Mouse (Mus musculus) layer of hippocampus, postnatal 14 days (tissue): Measurements from ENCODE around the gene Pyy. TPM values are rescaled to one million over a fixed set of nuclear protein-coding genes. Genes with fewer than 3 reads are reported as not detected.

Experiments used
- total RNA-seq, 2 experiments: library from RNA; stranded (reverse); gene quantifications; 2 replicates each; pipeline ENCODE4 v1.2.3; 2021

Gene Pyy
- total RNA-seq, 2 experiments from 2014 or later, result not detected

Other genes with a start within 250 kb of the Pyy start
- gene Meox1, start 213.5 kb downstream of the Pyy start, total RNA-seq, result 1 to 10 TPM; 1.9 to 2.0 TPM
- not detected for gene Sost, start 140.8 kb downstream of the Pyy start, total RNA-seq
- not detected for gene Cfap97d1, start 123.6 kb downstream of the Pyy start, total RNA-seq
- 100 to 1,000 TPM; 156 to 159 TPM for gene Dusp3, start 120.8 kb downstream of the Pyy start, total RNA-seq
- 10 to 100 TPM; 87.4 to 93.8 TPM for gene Mpp3, start 79.4 kb downstream of the Pyy start, total RNA-seq
- under 1 TPM; 0.24 to 0.32 TPM for gene Cd300lg, start 66.3 kb downstream of the Pyy start, total RNA-seq
- 100 to 1,000 TPM; 139 to 144 TPM for gene Mpp2, start 19.3 kb downstream of the Pyy start, total RNA-seq
- not detected for gene Ppy, start 6.5 kb downstream of the Pyy start, total RNA-seq
- gene Nags, start 37.7 kb upstream of the Pyy start, total RNA-seq, result not detected
- 10 to 100 TPM; 26.4 to 29.2 TPM for gene Tmem101, start 48.6 kb upstream of the Pyy start, total RNA-seq
- gene Lsm12, start 77.5 kb upstream of the Pyy start, total RNA-seq, result 10 to 100 TPM; 65.9 to 72.8 TPM
- 10 to 100 TPM; 49.2 to 49.5 TPM for gene G6pc3, start 81.8 kb upstream of the Pyy start, total RNA-seq
- gene Hdac5, start 122.3 kb upstream of the Pyy start, total RNA-seq, result 100 to 1,000 TPM; 171 to 197 TPM
- under 1 TPM; 0.76 to 0.79 TPM for gene BC030867, start 141.1 kb upstream of the Pyy start, total RNA-seq
- under 1 TPM; 0.86 to 0.88 TPM for gene Asb16, start 160.9 kb upstream of the Pyy start, total RNA-seq
- gene Tmub2, start 177.1 kb upstream of the Pyy start, total RNA-seq, result 10 to 100 TPM; 59.3 to 60.6 TPM
- gene Atxn7l3, start 188.8 kb upstream of the Pyy start, total RNA-seq, result 100 to 1,000 TPM; 152 to 160 TPM
- gene Ubtf, start 211.9 kb upstream of the Pyy start, total RNA-seq, result 100 to 1,000 TPM; 120 to 121 TPM